Mouse (Mus musculus) layer of hippocampus, adult 2 months (tissue): ENCODE results near the gene Ikzf1. TPM values are rescaled to one million over a fixed set of nuclear protein-coding genes. Genes with fewer than 3 reads are reported as not detected.

Experiments
- DNase-seq, 2 experiments: peaks; one replicate each; pipeline ENCODE4 v3.0.0; 2022; ENCODE audit warnings: low spot score in 2 of 2
- H3K27ac ChIP-seq: fragments of 200-600 bp; 2 replicates; pipeline ENCODE4 v1.8.1; 2022
- H3K4me3 ChIP-seq: fragments of 200-600 bp; 2 replicates; pipeline ENCODE4 v1.8.1; 2022; ENCODE audit warnings: mild to moderate bottlenecking
- CTCF ChIP-seq: fragments of 200-600 bp; conservative IDR thresholded peaks from 2 replicates; pipeline ENCODE4 v1.8.1; 2022; ENCODE audit warnings: antibody characterized with exemption, mild to moderate bottlenecking, moderate library complexity
- total RNA-seq, 2 experiments: library from RNA; stranded (reverse); gene quantifications; 2 replicates each; pipeline ENCODE4 v1.2.3; 2021

The Ikzf1 gene
- total RNA-seq, 2 experiments from 2014 or later: 2.6 to 4.0 TPM

GRCm38 (mm10) chr11:11692558-11693166, 7.9 kb downstream of the Ikzf1 start:
- no peak for TF ChIP-seq CTCF
- no peak for DNase-seq
- no peak overlapping the region for H3K27ac ChIP-seq
- H3K4me3 ChIP-seq: no peak overlapping the region

GRCm38 (mm10) chr11:11693446-11693845, 8.6 kb downstream of the Ikzf1 start:
- H3K27ac ChIP-seq: no peak overlapping the region
- TF ChIP-seq CTCF: no peak
- no peak for DNase-seq
- no peak overlapping the region for H3K4me3 ChIP-seq

- Histone ChIP-seq H3K27ac (no peak overlapping the region), H3K4me3 (no peak overlapping the region)
- no peak for DNase-seq
- TF ChIP-seq CTCF: no peak
These were observed 9.3 kb downstream of the Ikzf1 start for GRCm38 (mm10) chr11:11694072-11694471.

GRCm38 (mm10) chr11:11694472-11695177, 9.8 kb downstream of the Ikzf1 start:
- no peak overlapping the region for H3K27ac ChIP-seq
- no peak for TF ChIP-seq CTCF
- H3K4me3 ChIP-seq: no peak overlapping the region
- no peak for DNase-seq

GRCm38 (mm10) chr11:11695211-11695887, 10.5 kb downstream of the Ikzf1 start:
- Histone ChIP-seq H3K4me3 (no peak overlapping the region), H3K27ac (no peak overlapping the region)
- no peak for TF ChIP-seq CTCF
- DNase-seq: no peak

GRCm38 (mm10) chr11:11695907-11696306, 11.1 kb downstream of the Ikzf1 start:
- no peak for TF ChIP-seq CTCF
- DNase-seq: no peak
- Histone ChIP-seq H3K4me3 (no peak overlapping the region), H3K27ac (no peak overlapping the region)

- Histone ChIP-seq H3K4me3 (no peak overlapping the region), H3K27ac (no peak overlapping the region)
- no peak for TF ChIP-seq CTCF
- no peak for DNase-seq
These were observed 12.0 kb downstream of the Ikzf1 start for GRCm38 (mm10) chr11:11696814-11697213.

GRCm38 (mm10) chr11:11701378-11701777, 16.6 kb downstream of the Ikzf1 start:
- TF ChIP-seq CTCF: no peak
- no peak overlapping the region for H3K4me3 ChIP-seq
- DNase-seq: no peak
- no peak overlapping the region for H3K27ac ChIP-seq

GRCm38 (mm10) chr11:11703776-11704175, 19.0 kb downstream of the Ikzf1 start:
- DNase-seq: no peak
- TF ChIP-seq CTCF: no peak
- no peak overlapping the region for H3K27ac ChIP-seq
- H3K4me3 ChIP-seq: no peak overlapping the region

- DNase-seq: no peak
- Histone ChIP-seq H3K4me3 (no peak overlapping the region), H3K27ac (no peak overlapping the region)
- no peak for TF ChIP-seq CTCF
These were observed 23.4 kb downstream of the Ikzf1 start for GRCm38 (mm10) chr11:11708154-11708719.

- no peak for DNase-seq
- Histone ChIP-seq H3K4me3 (no peak overlapping the region), H3K27ac (no peak overlapping the region)
- TF ChIP-seq CTCF: no peak
These were observed 24.5 kb downstream of the Ikzf1 start for GRCm38 (mm10) chr11:11709311-11709710.

- DNase-seq: no peak
- no peak overlapping the region for H3K4me3 ChIP-seq
- H3K27ac ChIP-seq: no peak overlapping the region
- TF ChIP-seq CTCF: no peak
These were observed 25.9 kb downstream of the Ikzf1 start for GRCm38 (mm10) chr11:11710718-11711117.

GRCm38 (mm10) chr11:11711748-11712147, 26.9 kb downstream of the Ikzf1 start:
- TF ChIP-seq CTCF: no peak
- Histone ChIP-seq H3K4me3 (no peak overlapping the region), H3K27ac (no peak overlapping the region)
- no peak for DNase-seq
